Mouse (Mus musculus) liver, embryonic 15.5 days (tissue): ENCODE data around the gene Olfr115. TPM values are rescaled to one million over a fixed set of nuclear protein-coding genes. Genes with fewer than 3 reads are reported as not detected.

Source experiments
- ATAC-seq: fragments of 200-750 bp; cut with Nextera tagmentation; 2 replicates; pipeline ENCODE4 v1.8.0; 2017; ENCODE audit warnings: moderate number of reproducible peaks, mild to moderate bottlenecking, moderate library complexity; ENCODE audit not compliant: insufficient read depth
- H3K27ac ChIP-seq: fragments of 300-500 bp; sonication (generic); replicated peaks from 2 replicates; pipeline ENCODE4 v1.5.1; 2015; ENCODE audit warnings: mild to moderate bottlenecking, inconsistent platforms
- H3K27me3 ChIP-seq: fragments of 300-500 bp; sonication (generic); 2 replicates; pipeline ENCODE4 v1.6.1; 2015; ENCODE audit warnings: mild to moderate bottlenecking, inconsistent platforms
- H3K36me3 ChIP-seq: fragments of 300-500 bp; sonication (generic); replicated peaks from 2 replicates; pipeline ENCODE4 v1.6.1; 2015; ENCODE audit warnings: moderate library complexity, mild to moderate bottlenecking, inconsistent platforms
- H3K4me1 ChIP-seq: fragments of 300-500 bp; sonication (generic); replicated peaks from 2 replicates; pipeline ENCODE4 v1.6.1; 2015; ENCODE audit warnings: inconsistent platforms
- H3K4me2 ChIP-seq: fragments of 300-500 bp; sonication (generic); 2 replicates; pipeline ENCODE4 v1.6.1; 2015; ENCODE audit warnings: moderate library complexity, mild to moderate bottlenecking, inconsistent platforms
- H3K4me3 ChIP-seq: fragments of 300-500 bp; sonication (generic); replicated peaks from 2 replicates; pipeline ENCODE4 v1.5.1; 2015; ENCODE audit warnings: mild to moderate bottlenecking, inconsistent platforms
- H3K9ac ChIP-seq: fragments of 300-500 bp; sonication (generic); 2 replicates; pipeline ENCODE4 v1.6.1; 2015; ENCODE audit warnings: moderate library complexity, mild to moderate bottlenecking, inconsistent platforms
- H3K9me3 ChIP-seq: fragments of 300-500 bp; sonication (generic); replicated peaks from 2 replicates; pipeline ENCODE4 v1.6.1; 2016; ENCODE audit warnings: inconsistent platforms
- WGBS: fragments of 180-500 bp; shearing (Covaris S2); methylation state at CpG from one replicate; pipeline ENCODE4 v1.1.7; 2015; ENCODE audit warnings: mixed read lengths; ENCODE audit not compliant: insufficient replicate concordance; 5-methylcytosine and 5-hydroxymethylcytosine counted together
- polyA plus RNA-seq: library from polyadenylated mRNA; unstranded; fragments of >200 nt; fragmentation: Nextera tagmentation; extraction: Ambion mirVana; gene quantifications from 2 replicates; pipeline ENCODE4 v1.2.1, GENCODE M21; 2015

Olfr115 gene
- polyA plus RNA-seq: not detected in 2 replicates

DNA sequence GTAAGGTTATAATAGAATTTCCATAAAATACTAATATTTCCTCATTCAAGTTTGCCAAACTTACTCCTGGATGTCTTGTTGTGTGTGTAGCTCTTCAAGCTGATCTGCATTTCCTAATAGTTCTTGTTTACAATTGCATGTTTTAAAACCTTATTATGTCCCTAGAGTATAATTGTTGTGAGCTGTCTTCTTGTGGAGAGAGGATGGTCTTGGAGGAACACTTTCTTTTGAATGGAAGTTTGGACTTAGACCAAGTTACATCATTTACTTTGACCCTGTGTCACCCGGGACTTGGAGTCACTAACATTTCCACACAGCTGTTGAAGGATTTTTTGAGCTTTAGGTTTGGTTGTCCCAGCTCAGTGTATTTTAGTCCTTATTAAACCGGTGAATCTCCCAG lies at the start of gene Olfr115, which contains the start of gene Olfr116:
Olfr115 (minus strand) TSS at position 101 of the 400 bp plus-strand sequence.
Olfr116 (minus strand) TSS at position 191 of the 400 bp plus-strand sequence.
- no peak within 1 kb of the TSS for H3K9ac ChIP-seq
- 60% methylated on average over 2 of the region's 2 CpGs for WGBS
- H3K4me1 ChIP-seq: no peaks in the 10 kb centered on the region
- no peaks in the 10 kb centered on the region for H3K27me3 ChIP-seq
- H3K4me3 ChIP-seq: no peak within 1 kb of the TSS
- no peaks in the 10 kb centered on the region for H3K9me3 ChIP-seq
- ATAC-seq: no peak
- H3K36me3 ChIP-seq: no peaks in the 10 kb centered on the region
- no peak within 1 kb of the TSS for H3K4me2 ChIP-seq
- no peak within 1 kb of the TSS for H3K27ac ChIP-seq

DNA sequence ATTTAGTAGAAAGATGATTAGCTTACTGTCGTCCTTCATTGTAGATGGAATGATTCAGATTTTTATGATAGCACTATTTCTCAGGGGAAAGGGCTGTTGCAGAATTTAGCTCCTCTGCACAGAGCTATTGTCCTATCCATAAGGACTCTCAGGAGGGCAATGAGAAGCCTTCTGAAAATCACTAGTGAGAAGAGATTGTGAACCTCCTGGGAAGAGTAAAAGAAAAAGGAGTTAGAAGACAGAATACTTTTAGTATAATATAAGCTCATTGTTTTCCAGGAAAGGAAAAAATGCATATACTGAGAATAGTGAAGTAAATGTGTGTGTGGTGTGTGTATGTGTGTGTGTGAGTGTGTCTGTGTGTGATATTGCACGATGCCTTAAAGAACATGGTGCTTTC lies 39.8 kb upstream of the Olfr115 start, which contains the start of gene Olfr118:
Olfr118 (plus strand) TSS at position 301 of the 400 bp plus-strand sequence.
- WGBS: 39% methylated on average over 2 of the region's 2 CpGs
- no peaks in the 10 kb centered on the region for H3K27me3 ChIP-seq
- no peak for ATAC-seq
- no peaks in the 10 kb centered on the region for H3K4me1 ChIP-seq
- H3K4me3 ChIP-seq: no peak within 1 kb of the TSS
- no peaks in the 10 kb centered on the region for H3K9me3 ChIP-seq
- H3K4me2 ChIP-seq: no peak within 1 kb of the TSS
- H3K27ac ChIP-seq: no peak within 1 kb of the TSS
- H3K9ac ChIP-seq: no peak within 1 kb of the TSS
- H3K36me3 ChIP-seq: no peaks in the 10 kb centered on the region

DNA sequence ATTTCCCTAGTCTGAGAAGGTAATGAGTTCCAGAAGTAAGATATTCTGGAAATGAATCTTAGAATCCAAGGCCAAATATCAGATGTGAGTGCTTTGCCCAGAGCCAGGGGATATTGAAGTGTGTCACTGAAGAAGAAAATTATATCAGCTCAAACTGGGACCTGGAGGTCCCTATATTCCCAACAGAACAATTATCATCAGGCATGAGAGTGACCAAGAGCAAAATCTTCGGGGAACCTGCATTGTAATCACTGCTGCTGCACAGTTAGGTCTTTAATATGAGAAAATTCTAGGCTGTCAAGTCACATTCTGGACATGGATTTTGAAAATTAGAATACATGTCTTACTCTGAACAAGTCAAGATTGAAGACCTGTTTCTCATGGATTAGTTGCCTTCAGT lies 36.8 kb upstream of the Olfr115 start, which contains the start of gene Olfr117:
Olfr117 (minus strand) TSS at position 101 of the 400 bp plus-strand sequence.
- no peak within 1 kb of the TSS for H3K9ac ChIP-seq
- WGBS: 42% methylated on average over 1 of the region's 1 CpGs
- no peaks in the 10 kb centered on the region for H3K27me3 ChIP-seq
- H3K4me1 ChIP-seq: no peaks in the 10 kb centered on the region
- H3K27ac ChIP-seq: no peak within 1 kb of the TSS
- no peak within 1 kb of the TSS for H3K4me2 ChIP-seq
- ATAC-seq: no peak
- H3K36me3 ChIP-seq: no peaks in the 10 kb centered on the region
- no peaks in the 10 kb centered on the region for H3K9me3 ChIP-seq
- no peak within 1 kb of the TSS for H3K4me3 ChIP-seq

DNA sequence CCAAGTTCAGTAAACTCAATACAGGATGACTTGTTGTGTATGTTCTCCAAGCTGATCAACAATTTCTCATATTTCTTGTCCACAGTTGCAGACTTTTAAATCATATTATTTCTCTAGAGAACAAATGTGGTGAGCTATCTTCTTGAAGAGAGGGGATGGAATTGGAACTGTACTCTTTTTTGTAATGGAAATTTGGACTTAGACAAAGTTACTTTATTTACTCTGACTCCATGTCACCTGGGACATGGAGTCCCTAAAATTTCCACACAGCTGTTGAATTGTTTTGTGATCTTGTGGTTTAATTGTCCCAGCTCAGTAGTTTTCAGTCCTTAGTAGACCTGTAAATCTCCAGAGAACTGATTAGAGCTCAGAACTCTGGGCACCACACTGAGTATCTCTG lies 34.3 kb downstream of the Olfr115 start, which contains the start of gene Olfr114:
Olfr114 (minus strand) TSS at position 101 of the 400 bp plus-strand sequence.
- H3K27me3 ChIP-seq: no peaks in the 10 kb centered on the region
- no peaks in the 10 kb centered on the region for H3K4me1 ChIP-seq
- no peaks in the 10 kb centered on the region for H3K36me3 ChIP-seq
- H3K9me3 ChIP-seq: no peaks in the 10 kb centered on the region
- H3K9ac ChIP-seq: no peak within 1 kb of the TSS
- no peak for ATAC-seq
- H3K4me3 ChIP-seq: no peak within 1 kb of the TSS
- no peak within 1 kb of the TSS for H3K27ac ChIP-seq
- H3K4me2 ChIP-seq: no peak within 1 kb of the TSS

DNA sequence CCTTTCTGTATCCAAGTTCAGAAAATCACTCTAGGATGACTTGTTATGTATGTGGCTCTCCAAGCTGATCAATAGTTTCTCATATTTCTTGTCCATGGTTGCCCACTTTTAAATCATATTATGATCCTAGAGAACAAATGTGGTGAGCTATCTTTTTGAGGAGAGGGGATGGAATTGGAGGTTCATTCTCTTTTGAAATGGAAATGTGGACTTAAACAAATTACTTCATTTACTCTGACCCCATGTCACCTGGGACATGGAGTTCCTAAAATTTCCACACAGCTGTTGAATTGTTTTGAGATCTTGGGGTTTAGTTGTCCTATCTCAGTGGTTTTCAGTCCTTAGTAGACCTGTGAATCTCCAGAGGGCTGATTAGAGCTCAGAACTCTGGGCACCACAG lies 49.3 kb downstream of the Olfr115 start, which contains the start of gene Olfr113:
Olfr113 (minus strand) TSS at position 101 of the 400 bp plus-strand sequence.
- Histone ChIP-seq H3K4me3 (no peak within 1 kb of the TSS), H3K27ac (no peak within 1 kb of the TSS), H3K9me3 (no peaks in the 10 kb centered on the region), H3K9ac (no peak within 1 kb of the TSS), H3K36me3 (no peaks in the 10 kb centered on the region), H3K4me1 (no peaks in the 10 kb centered on the region), H3K4me2 (no peak within 1 kb of the TSS), H3K27me3 (no peaks in the 10 kb centered on the region)
- no peak for ATAC-seq

DNA sequence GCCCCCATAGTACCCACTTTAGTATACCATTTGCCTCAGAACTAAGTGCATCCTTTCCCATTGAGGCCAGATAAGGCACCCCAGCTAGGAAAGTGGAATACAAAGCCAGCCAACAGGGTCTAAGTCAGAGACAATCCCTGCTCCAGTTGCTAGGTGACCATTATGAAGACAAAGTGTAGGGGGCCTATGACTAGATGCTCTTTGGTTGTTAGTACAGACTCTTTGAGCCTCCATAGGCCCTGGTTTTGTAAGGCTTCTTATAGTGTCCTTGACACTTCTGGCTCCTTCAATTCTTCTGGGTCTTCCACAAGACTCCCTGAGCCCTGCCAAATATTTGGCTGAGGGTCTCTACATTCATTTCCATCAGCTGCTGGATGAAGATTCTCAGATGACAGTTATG lies 57.6 kb downstream of the Olfr115 start, which contains the start of gene Olfr112:
Olfr112 (minus strand) TSS at position 101 of the 400 bp plus-strand sequence.
- H3K27ac ChIP-seq: no peak within 1 kb of the TSS
- H3K9me3 ChIP-seq: no peaks in the 10 kb centered on the region
- no peak for ATAC-seq
- no peaks in the 10 kb centered on the region for H3K36me3 ChIP-seq
- H3K27me3 ChIP-seq: no peaks in the 10 kb centered on the region
- no peak within 1 kb of the TSS for H3K9ac ChIP-seq
- H3K4me2 ChIP-seq: no peak within 1 kb of the TSS
- H3K4me3 ChIP-seq: no peak within 1 kb of the TSS
- H3K4me1 ChIP-seq: no peaks in the 10 kb centered on the region

Other genes with a start within 250 kb of the Olfr115 start
- not detected in 2 replicates for gene Olfr105-ps, start 248.1 kb downstream of the Olfr115 start, polyA plus RNA-seq
- not detected in 2 replicates for gene Olfr106-ps, start 236.7 kb downstream of the Olfr115 start, polyA plus RNA-seq
- not detected in 2 replicates for gene Olfr107, start 227.9 kb downstream of the Olfr115 start, polyA plus RNA-seq
- not detected in 2 replicates for gene Olfr108, start 181.6 kb downstream of the Olfr115 start, polyA plus RNA-seq
- gene Olfr109, start 168.2 kb downstream of the Olfr115 start, polyA plus RNA-seq: not detected in 2 replicates
- gene H2-M2, start 143.6 kb downstream of the Olfr115 start, polyA plus RNA-seq: not detected in 2 replicates
- not detected in 2 replicates for gene Olfr110, start 134.6 kb downstream of the Olfr115 start, polyA plus RNA-seq
- not detected in 2 replicates for gene Olfr111, start 119.1 kb downstream of the Olfr115 start, polyA plus RNA-seq
- not detected in 2 replicates for gene Olfr112, start 57.7 kb downstream of the Olfr115 start, polyA plus RNA-seq
- gene Olfr113, start 49.4 kb downstream of the Olfr115 start, polyA plus RNA-seq: not detected in 2 replicates
- not detected in 2 replicates for gene Olfr114, start 34.4 kb downstream of the Olfr115 start, polyA plus RNA-seq
- gene Olfr116, start 90 bp upstream of the Olfr115 start, polyA plus RNA-seq: not detected in 2 replicates
- gene Olfr117, start 36.7 kb upstream of the Olfr115 start, polyA plus RNA-seq: not detected in 2 replicates
- not detected in 2 replicates for gene Olfr118, start 39.9 kb upstream of the Olfr115 start, polyA plus RNA-seq
- not detected in 2 replicates for gene Olfr119, start 69.5 kb upstream of the Olfr115 start, polyA plus RNA-seq
- gene Olfr120, start 94.7 kb upstream of the Olfr115 start, polyA plus RNA-seq: not detected in 2 replicates
- gene Olfr121, start 121.7 kb upstream of the Olfr115 start, polyA plus RNA-seq: not detected in 2 replicates
- not detected in 2 replicates for gene Olfr122, start 141.5 kb upstream of the Olfr115 start, polyA plus RNA-seq
- gene Olfr123, start 166.4 kb upstream of the Olfr115 start, polyA plus RNA-seq: not detected in 2 replicates
- not detected in 2 replicates for gene Olfr124, start 172.8 kb upstream of the Olfr115 start, polyA plus RNA-seq
- gene Olfr125, start 205.8 kb upstream of the Olfr115 start, polyA plus RNA-seq: not detected in 2 replicates
- not detected in 2 replicates for gene Olfr126, start 220.4 kb upstream of the Olfr115 start, polyA plus RNA-seq